Mouse (Mus musculus) hindbrain, embryonic 16.5 days (tissue): ENCODE measurements at regions not wholly inside any gene's neighbourhood (a gene's known extent, or its start where the extent isn't known, plus 50 kb on each side); places are given as distances from the start of the nearest gene placed in this dataset.
A peak's percentile ranks its signal among the peaks of the same experiment; 100 is the strongest.

Experiments
- ATAC-seq: fragments of 200-750 bp; cut with Nextera tagmentation; 2 replicates; pipeline ENCODE4 v1.8.0; 2017; ENCODE audit warnings: moderate TSS enrichment, moderate library complexity
- H3K27ac ChIP-seq: fragments of 300-500 bp; sonication (generic); 2 replicates; pipeline ENCODE4 v1.5.1; 2014; ENCODE audit warnings: low read depth, mild to moderate bottlenecking, control low read depth, low read length, moderate library complexity
- H3K27me3 ChIP-seq: fragments of 300-500 bp; sonication (generic); replicated peaks from 2 replicates; pipeline ENCODE4 v1.6.1; 2014; ENCODE audit warnings: low read length; ENCODE audit not compliant: control insufficient read depth, insufficient read depth
- H3K36me3 ChIP-seq: fragments of 300-500 bp; sonication (generic); 2 replicates; pipeline ENCODE4 v1.6.1; 2014; ENCODE audit warnings: mild to moderate bottlenecking, low read length, moderate library complexity, mixed read lengths; ENCODE audit not compliant: control insufficient read depth, insufficient read depth
- H3K4me1 ChIP-seq: fragments of 300-500 bp; sonication (generic); 2 replicates; pipeline ENCODE4 v1.6.1; 2014; ENCODE audit warnings: low read depth, low read length; ENCODE audit not compliant: control insufficient read depth, insufficient read depth
- H3K4me2 ChIP-seq: fragments of 300-500 bp; sonication (generic); 2 replicates; pipeline ENCODE4 v1.6.1; 2014; ENCODE audit warnings: mild to moderate bottlenecking, low read length, control low read depth, moderate library complexity
- H3K4me3 ChIP-seq: fragments of 300-500 bp; sonication (generic); 2 replicates; pipeline ENCODE4 v1.5.1; 2014; ENCODE audit warnings: mild to moderate bottlenecking, low read length, control low read depth, moderate library complexity
- H3K9ac ChIP-seq: fragments of 300-500 bp; sonication (generic); 2 replicates; pipeline ENCODE4 v1.6.1; 2014; ENCODE audit warnings: low read depth, mild to moderate bottlenecking, control low read depth, low read length, moderate library complexity
- H3K9me3 ChIP-seq: fragments of 300-500 bp; sonication (generic); 2 replicates; pipeline ENCODE4 v1.6.1; 2014; ENCODE audit warnings: mild to moderate bottlenecking, low read length, moderate library complexity; ENCODE audit not compliant: control insufficient read depth
- WGBS: fragments of 180-500 bp; shearing (Covaris S2); extraction: QIAGEN DNeasy Blood & Tissue Kit; methylation state at CpG from one replicate; pipeline ENCODE4 v1.1.7; 2014; 5-methylcytosine and 5-hydroxymethylcytosine counted together

GRCm38 (mm10) chr1:28373351-28373750 is 406.7 kb downstream of the Gm597 start:
- Histone ChIP-seq H3K9me3 (no peaks in the 10 kb centered on the region), H3K9ac (no peak overlapping the region), H3K27ac (no peak overlapping the region), H3K4me2 (no peak overlapping the region), H3K4me3 (no peak overlapping the region), H3K27me3 (no peaks in the 10 kb centered on the region), H3K36me3 (no peaks in the 10 kb centered on the region), H3K4me1 (no peaks in the 10 kb centered on the region)
- WGBS: 78% methylated on average over 3 of the region's 3 CpGs
- no peak for ATAC-seq

GRCm38 (mm10) chr1:28349411-28349973 is 430.6 kb downstream of the Gm597 start:
- no peak overlapping the region for H3K9ac ChIP-seq
- WGBS: 62% methylated on average over 2 of the region's 2 CpGs
- no peaks in the 10 kb centered on the region for H3K4me1 ChIP-seq
- H3K36me3 ChIP-seq: no peaks in the 10 kb centered on the region
- H3K27ac ChIP-seq: no peak overlapping the region
- H3K9me3 ChIP-seq: no peaks in the 10 kb centered on the region
- H3K4me3 ChIP-seq: no peak overlapping the region
- H3K4me2 ChIP-seq: no peak overlapping the region
- ATAC-seq: no peak
- no peaks in the 10 kb centered on the region for H3K27me3 ChIP-seq

- no peaks in the 10 kb centered on the region for H3K27me3 ChIP-seq
- no peaks in the 10 kb centered on the region for H3K4me1 ChIP-seq
- H3K4me2 ChIP-seq: no peak overlapping the region
- WGBS: 62% methylated on average over 3 of the region's 3 CpGs
- H3K9ac ChIP-seq: no peak overlapping the region
- no peak overlapping the region for H3K27ac ChIP-seq
- H3K4me3 ChIP-seq: no peak overlapping the region
- no peaks in the 10 kb centered on the region for H3K36me3 ChIP-seq
- no peak for ATAC-seq
- H3K9me3 ChIP-seq: no peaks in the 10 kb centered on the region
These were observed 431.5 kb downstream of the Gm597 start for GRCm38 (mm10) chr1:28348572-28348971.

GRCm38 (mm10) chr1:28340054-28340453 is 440.0 kb downstream of the Gm597 start:
- H3K36me3 ChIP-seq: no peaks in the 10 kb centered on the region
- H3K27ac ChIP-seq: no peak overlapping the region
- no peaks in the 10 kb centered on the region for H3K4me1 ChIP-seq
- WGBS: 44% methylated on average over 1 of the region's 1 CpGs
- no peak overlapping the region for H3K4me2 ChIP-seq
- H3K27me3 ChIP-seq: no peaks in the 10 kb centered on the region
- H3K9ac ChIP-seq: no peak overlapping the region
- ATAC-seq: no peak
- H3K9me3 ChIP-seq: no peaks in the 10 kb centered on the region
- no peak overlapping the region for H3K4me3 ChIP-seq

GRCm38 (mm10) chr1:28334366-28334765 is 445.7 kb downstream of the Gm597 start:
- Histone ChIP-seq H3K36me3 (no peaks in the 10 kb centered on the region), H3K27me3 (no peaks in the 10 kb centered on the region), H3K9me3 (no peaks in the 10 kb centered on the region), H3K4me2 (no peak overlapping the region), H3K4me1 (no peaks in the 10 kb centered on the region), H3K27ac (no peak overlapping the region), H3K9ac (no peak overlapping the region), H3K4me3 (no peak overlapping the region)
- no peak for ATAC-seq
- 77% methylated on average over 3 of the region's 3 CpGs for WGBS

- Histone ChIP-seq H3K27me3 (no peaks in the 10 kb centered on the region), H3K4me1 (no peaks in the 10 kb centered on the region), H3K9ac (no peak overlapping the region), H3K36me3 (no peaks in the 10 kb centered on the region), H3K9me3 (no peaks in the 10 kb centered on the region), H3K4me3 (no peak overlapping the region), H3K4me2 (no peak overlapping the region), H3K27ac (no peak overlapping the region)
- ATAC-seq: peak; percentile 85
These were observed 448.0 kb downstream of the Gm597 start for GRCm38 (mm10) chr1:28332031-28332430.

- H3K4me1 ChIP-seq: no peaks in the 10 kb centered on the region
- H3K9ac ChIP-seq: no peak overlapping the region
- 91% methylated on average over 9 of the region's 9 CpGs for WGBS
- H3K4me2 ChIP-seq: no peak overlapping the region
- no peaks in the 10 kb centered on the region for H3K36me3 ChIP-seq
- H3K9me3 ChIP-seq: no peaks in the 10 kb centered on the region
- H3K27me3 ChIP-seq: no peaks in the 10 kb centered on the region
- H3K4me3 ChIP-seq: no peak overlapping the region
- H3K27ac ChIP-seq: no peak overlapping the region
- no peak for ATAC-seq
These were observed 451.1 kb downstream of the Gm597 start for GRCm38 (mm10) chr1:28328986-28329385.

- Histone ChIP-seq H3K9me3 (no peaks in the 10 kb centered on the region), H3K27ac (no peak overlapping the region), H3K9ac (no peak overlapping the region), H3K4me1 (no peaks in the 10 kb centered on the region), H3K4me2 (no peak overlapping the region), H3K27me3 (no peaks in the 10 kb centered on the region), H3K4me3 (no peak overlapping the region), H3K36me3 (no peaks in the 10 kb centered on the region)
- no peak for ATAC-seq
- 84% methylated on average over 6 of the region's 6 CpGs for WGBS
These were observed 451.5 kb downstream of the Gm597 start for GRCm38 (mm10) chr1:28328539-28328938.

- H3K27ac ChIP-seq: no peak overlapping the region
- no peak overlapping the region for H3K9ac ChIP-seq
- no peaks in the 10 kb centered on the region for H3K9me3 ChIP-seq
- no peaks in the 10 kb centered on the region for H3K27me3 ChIP-seq
- no peak for ATAC-seq
- WGBS: 65% methylated on average over 3 of the region's 3 CpGs
- no peaks in the 10 kb centered on the region for H3K4me1 ChIP-seq
- no peak overlapping the region for H3K4me2 ChIP-seq
- H3K36me3 ChIP-seq: no peaks in the 10 kb centered on the region
- no peak overlapping the region for H3K4me3 ChIP-seq
These were observed 455.9 kb downstream of the Gm597 start for GRCm38 (mm10) chr1:28324141-28324540.
